Mouse (Mus musculus): ENCODE results near the gene Smyd3. TPM values are rescaled to one million over a fixed set of nuclear protein-coding genes. Genes with fewer than 3 reads are reported as not detected.

Smyd3 gene
- total RNA-seq, 4 experiments from 2014 or later = 25.1 to 28.9 (median 26.2) TPM

Other genes with a start within 250 kb of the Smyd3 start
- gene Tfb2m, start 28.2 kb upstream of the Smyd3 start, total RNA-seq (2022) = 10 to 100 TPM; 20.1 to 26.4 (median 24.8) TPM
- gene Cnst, start 28.3 kb upstream of the Smyd3 start, total RNA-seq (2022) = 10 to 100 TPM; 30.5 to 35.9 (median 31.9) TPM
- gene Sccpdh, start 150.2 kb upstream of the Smyd3 start, total RNA-seq (2022) = 10 to 100 TPM; 55.6 to 62.1 (median 59.4) TPM
- under 1 TPM; 0.09 to 0.61 (median 0.36) TPM for gene Kif28, start 227.2 kb upstream of the Smyd3 start, total RNA-seq (2022)

Data from layer of hippocampus, adult 8-10 months (tissue).